Mouse (Mus musculus): ENCODE measurements around the gene Tomm34. TPM values are rescaled to one million over a fixed set of nuclear protein-coding genes. Genes with fewer than 3 reads are reported as not detected.
A peak's percentile ranks its signal among the peaks of the same experiment; 100 is the strongest.
"Not testable (repeated sequence)": the region's sequence is repeated elsewhere in the genome, so short reads cannot be mapped to it uniquely, and the experiment has no call there.

The Tomm34 gene
- total RNA-seq, 4 experiments from 2014 or later = 108 to 114 (median 109) TPM

DNA sequence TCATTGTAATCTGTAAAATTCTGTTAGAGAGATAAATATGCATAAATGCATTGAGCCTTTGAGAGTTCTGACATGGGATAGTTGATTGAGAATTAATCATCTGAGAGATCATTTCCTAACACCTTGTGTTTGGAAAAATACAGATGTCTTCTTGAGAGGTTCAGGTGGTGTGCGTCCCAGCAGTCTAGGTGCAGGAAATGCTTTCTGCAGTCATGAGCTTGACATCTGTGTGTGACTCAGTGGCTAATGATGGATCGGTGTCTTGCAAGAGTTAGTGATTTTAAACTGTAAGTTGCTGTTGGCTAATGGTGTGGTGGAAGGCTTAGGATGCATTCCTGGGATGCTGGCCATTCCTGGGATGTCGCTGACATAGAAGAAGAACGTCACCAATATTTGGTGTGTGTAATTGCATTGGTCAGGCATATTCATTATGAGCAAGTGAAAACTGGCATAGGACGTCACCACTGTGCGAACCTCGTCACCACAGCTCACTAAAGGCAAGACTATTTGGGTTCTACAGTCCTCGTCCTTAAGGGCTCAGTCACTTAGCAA, 6.0 kb upstream of the Tomm34 start:
- DNase-seq (ENCODE audit: low spot score in 2 of 2) = no peak

DNA sequence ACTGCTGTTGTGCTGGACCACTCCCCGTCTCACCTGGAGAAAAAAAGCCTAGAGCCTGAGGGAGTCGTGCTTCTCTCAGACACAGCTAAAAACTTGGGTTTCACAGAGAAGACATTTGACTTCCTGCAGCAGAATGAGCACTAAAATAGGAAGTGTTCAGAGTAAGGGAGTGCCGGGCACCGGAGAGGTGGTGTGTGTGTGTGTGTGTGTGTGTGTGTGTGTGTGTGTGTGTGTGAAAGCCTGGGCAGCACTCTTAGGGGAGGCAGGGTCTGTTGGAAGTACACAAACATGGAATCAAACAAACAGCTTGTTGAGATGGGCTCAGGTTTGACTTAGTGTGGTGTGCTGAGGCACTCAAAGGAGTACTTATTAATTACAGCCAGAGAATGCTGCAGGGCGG, 4.1 kb upstream of the Tomm34 start:
- no peak for DNase-seq (ENCODE audit: low spot score in 2 of 2)

DNA sequence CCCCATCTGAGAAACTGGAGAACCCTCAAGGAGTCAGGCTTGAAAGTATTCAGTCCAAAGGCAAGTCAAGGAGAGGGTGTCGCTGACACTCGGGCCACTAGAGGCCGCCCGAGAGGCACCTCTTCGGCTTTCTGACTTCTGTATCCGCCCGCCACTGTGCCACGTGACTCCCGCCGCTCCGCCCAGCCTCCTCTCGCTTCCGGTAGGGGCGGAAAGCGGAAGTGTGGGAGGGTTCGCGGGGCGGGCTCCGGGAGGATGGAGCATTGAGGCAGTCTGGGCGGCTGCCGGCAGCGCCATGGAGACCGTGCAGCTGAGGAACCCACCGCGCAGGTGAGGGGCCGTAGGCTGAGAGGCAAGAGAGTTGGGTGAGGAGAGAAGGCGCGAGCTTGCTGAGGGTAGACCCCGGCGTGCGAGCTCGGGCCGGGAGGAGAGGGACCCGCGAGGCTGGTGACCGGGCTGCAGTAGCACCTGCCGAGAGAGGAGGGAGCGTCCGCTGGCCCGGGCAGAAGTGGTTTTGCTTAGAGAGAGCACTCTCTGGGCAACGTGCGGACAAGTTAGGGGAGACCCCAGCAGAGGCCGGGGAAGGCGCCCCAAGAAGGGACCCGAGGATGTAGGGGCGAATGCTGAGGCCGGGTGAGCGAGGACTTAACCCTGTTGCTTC, 3.1 kb upstream of the Tomm34 start:
- peak; percentile 94 to 97 for DNase-seq (ENCODE audit: low spot score in 2 of 2)

DNA sequence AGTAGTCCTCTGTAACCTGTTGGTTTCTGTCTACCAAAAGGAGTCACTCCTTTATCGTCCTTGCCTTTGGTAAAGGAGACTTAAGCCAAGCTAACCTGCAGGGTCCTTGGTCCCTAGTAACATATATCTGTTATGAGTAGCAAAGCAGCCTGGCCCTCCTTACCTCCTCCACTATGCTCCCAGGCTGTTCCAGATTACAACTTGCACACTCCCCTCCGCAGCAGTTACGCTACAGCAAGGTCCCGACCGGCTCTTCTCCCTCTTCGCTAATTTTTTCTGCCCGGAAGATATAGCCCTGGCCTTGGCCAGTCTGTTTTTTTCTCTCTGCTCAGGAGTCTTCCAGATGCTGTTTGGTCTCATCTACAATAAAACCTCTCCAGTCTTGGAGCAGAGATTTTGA, 2.2 kb upstream of the Tomm34 start:
- no peak for DNase-seq (ENCODE audit: low spot score in 2 of 2)

DNA sequence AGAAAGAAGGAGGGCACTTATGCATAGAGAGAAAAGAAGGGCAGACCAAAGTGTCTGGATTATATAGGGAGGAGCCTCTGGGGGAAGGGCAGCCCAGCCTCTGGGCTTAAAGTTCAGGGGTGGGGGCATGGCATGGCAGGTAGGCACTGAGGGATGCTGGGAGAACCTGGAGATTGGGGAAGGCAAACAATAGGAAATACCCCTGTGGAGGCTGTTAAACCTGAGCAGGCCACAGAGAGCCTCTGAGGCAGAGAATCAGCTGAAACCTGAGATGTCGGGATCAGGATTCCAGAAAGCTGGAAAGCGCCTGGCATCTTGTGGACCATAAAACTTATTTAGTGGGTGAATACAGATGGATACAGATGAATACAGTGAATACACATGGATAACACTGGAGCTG, 1.1 kb upstream of the Tomm34 start:
- no peak for DNase-seq (ENCODE audit: low spot score in 2 of 2)

DNA sequence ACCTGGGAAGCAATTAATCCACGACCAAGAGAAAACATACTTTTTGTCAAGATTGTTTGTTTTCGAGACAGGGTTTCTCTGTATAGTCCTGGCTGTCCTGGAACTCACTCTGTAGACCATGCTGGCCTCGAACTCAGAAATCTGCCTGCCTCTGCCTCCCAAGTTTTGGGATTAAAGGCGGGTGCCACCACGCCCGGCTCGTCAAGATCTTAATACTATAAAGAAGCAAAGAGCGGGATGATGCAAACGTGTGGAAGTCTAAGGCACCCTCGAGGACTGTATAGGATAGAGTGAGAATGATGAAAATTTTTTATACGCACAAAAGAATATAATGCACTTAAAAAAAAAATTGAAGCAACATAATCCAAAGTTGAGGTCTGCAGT, 460 bp upstream of the Tomm34 start:
- DNase-seq (ENCODE audit: low spot score in 2 of 2) = not testable (repeated sequence)

DNA sequence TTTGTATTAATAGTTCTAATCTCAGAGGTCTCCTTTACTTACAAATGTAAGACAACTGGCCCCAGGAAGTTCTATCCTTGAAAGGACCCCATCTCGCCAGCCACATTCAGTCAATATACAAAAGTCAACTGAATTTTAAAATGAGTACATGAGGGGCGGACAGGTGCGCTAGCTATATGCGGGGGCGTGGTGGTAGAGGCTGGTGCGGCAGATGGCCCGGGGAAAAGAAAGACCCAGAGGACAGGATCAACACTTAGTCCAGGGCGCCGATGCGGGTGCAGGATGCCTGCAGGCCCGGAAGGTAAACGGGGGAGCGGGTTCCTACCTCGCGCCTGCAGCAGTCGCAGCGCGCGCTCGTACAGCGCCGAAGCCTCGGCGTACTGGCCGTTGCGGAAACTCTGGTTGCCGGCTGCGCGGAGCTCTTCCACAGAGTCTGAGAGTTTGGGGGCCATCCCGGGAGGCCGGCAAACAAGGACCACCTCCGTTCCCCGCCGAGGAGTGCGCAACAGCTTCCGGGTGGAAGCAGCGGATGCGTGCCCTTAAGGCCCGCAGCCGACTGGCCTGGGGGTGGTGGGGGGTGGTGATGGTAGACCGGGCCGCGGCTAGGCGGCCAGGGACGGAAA, 716 bp downstream of the Tomm34 start, which contains the start of gene Stk4:
TSS of gene Stk4 (plus strand) at position 181 of the 623 bp plus-strand sequence.
- no peak for DNase-seq (ENCODE audit: low spot score in 2 of 2)

DNA sequence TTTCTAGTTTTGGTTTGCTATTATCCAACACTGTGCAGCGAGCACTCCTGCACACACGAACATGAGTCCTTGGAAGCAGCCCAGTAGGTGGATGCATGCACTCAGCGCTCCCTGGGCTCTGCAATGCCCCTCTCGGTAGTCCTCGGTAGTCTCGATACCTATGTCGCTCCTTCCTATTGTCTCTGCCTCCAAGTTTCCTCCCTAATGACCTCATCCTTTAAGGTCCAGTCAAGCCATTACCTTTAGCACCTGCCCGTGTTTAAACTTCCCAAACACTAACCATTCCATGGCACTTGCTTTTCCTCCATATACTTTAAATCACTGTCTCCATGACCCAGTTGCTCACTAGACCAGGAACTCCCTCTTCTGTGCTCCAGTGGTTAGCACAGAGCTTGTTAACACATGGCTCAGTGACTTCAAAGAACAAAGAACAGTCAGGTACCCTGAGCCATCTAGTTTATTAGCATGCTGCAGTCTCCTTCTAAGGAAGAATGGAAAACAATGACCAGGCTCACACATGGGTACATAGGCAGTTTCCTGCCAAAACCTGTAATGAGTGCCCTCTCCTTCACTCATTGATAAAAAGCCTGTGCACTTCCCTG, 11.2 kb downstream of the Tomm34 start:
- DNase-seq (ENCODE audit: low spot score in 2 of 2) = no peak

DNA sequence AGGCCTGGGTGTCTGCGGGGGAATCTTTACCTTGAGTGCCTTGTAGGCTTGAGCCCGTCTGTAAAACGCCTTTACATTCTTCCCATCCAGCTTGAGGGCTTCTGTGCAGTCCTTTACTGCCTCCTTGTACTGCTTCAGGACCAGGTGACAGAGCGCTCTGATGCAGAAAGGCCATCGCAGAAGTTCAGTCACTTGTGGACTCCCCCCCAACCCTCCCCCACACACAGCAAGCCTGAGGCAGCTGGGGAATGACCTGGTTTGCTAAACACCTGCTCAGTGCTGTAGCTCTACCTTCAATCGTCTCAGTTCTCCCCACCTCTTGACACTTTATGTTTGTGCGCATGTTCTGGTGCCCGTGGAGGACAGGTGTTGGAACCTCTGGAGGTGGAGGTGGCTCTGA, 16.3 kb downstream of the Tomm34 start:
- DNase-seq (ENCODE audit: low spot score in 2 of 2) = no peak

DNA sequence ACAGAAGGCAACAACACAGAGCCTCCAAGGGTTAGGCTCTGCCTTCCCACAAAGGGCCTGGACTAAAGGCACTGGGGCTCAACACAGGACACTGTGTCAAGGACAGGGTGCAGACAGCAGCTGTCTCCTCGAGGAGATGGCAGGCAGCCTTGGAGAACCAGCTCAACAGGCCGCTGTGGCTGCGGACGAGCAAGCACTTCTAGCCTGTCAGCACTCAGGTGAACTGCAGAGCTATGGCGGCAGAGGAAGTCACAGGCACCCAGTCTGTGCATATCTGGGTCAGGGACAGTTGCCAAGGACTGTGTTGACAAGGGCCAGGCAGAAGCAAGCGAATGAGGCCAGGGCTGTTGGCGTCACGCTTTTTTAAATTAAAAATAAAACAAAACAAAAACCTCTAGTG, 17.2 kb downstream of the Tomm34 start:
- no peak for DNase-seq (ENCODE audit: low spot score in 2 of 2)

DNA sequence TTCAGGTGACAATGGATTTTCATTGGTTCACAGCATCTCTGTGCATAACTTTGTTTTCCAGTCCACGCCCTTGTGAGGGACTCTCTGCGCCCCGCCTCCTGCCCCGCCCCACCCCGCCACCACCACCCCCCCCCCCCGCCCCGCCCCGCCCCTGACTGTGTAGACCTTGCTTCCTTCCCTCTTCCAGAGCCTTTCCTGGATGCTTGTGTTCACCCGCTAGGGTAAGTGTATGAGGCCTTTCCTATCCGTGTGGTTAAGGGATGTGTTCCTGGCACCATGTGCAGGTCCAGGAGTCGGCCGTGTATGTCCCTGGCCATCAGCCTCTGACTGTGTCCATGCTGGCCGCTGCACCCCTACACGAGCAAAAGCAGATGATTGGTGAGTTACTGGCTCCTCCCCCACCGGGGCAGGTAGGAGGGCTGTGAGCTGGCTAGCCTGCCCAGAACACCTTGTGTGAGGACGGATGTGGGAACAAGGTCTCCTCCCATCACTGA, 23.7 kb downstream of the Tomm34 start:
- DNase-seq (ENCODE audit: low spot score in 2 of 2) = no peak

DNA sequence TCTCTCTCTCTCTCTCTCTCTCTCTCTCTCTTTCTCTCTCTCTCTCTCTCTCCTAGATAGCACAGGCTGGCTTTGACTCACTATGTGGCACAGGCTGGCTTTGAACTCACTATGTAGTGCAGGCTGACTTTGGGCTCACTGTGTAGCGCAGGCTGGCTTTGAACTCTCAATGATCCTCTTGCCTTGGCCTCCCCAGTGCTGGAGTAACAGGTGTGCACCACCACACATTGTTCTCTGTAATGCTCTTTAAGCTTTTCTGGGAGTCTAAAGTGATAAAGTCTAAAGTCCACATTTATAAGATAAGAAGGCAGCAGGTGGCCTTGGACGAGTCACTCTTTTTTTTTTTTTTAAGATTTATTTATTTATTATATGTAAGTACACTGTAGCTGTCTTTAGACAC, 29.4 kb downstream of the Tomm34 start:
- no peak for DNase-seq (ENCODE audit: low spot score in 2 of 2)

DNA sequence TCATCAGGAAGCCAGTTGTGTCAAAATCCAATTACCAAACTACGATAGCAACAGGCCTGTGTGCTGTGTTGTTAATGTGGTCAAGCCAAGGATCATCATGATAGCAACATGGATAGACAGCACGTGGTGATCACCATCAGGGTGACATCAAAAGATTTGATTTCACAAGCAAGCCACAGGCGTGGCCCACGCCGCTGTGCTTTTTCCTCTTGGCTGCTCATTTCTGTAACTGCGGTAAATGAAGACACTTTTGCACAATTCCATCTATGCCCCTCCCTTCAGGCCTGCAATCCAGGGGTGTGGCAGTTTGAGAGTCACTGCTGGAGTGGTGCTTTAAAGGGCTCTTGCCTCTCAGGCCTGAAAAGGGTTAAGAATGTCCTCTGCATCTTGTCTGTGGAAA, 30.0 kb downstream of the Tomm34 start:
- no peak for DNase-seq (ENCODE audit: low spot score in 2 of 2)

DNA sequence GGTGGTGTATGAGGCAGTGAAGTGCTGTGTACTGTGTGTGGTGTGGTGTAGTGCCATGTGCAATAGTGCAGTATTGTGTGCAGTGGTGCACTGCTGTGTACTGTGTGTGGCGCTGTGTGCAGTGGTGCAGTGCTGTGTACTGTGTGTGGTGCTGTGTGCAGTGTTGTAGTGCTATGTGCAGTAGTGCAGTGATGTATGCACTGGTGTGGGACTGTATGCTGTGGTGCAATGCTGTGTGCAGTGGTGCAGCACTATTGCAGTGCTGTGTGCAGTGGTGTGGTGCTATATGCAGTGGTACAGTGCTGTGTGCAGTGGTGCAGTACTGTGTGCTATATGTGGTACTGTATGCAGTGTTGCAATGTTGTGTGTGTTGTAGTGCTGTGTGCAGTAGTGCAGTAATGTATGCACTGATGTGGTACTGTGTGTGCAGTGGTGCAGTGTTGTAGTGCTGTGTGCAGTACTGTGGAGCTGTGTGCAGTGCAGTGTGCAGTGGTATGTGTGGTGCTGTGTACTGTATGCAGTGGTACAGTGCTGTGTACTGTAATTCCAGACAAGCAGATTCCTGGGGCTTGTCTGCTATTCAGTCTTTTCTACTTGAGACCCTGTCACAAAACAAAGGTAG, 32.5 kb downstream of the Tomm34 start:
- no peak for DNase-seq (ENCODE audit: low spot score in 2 of 2)

DNA sequence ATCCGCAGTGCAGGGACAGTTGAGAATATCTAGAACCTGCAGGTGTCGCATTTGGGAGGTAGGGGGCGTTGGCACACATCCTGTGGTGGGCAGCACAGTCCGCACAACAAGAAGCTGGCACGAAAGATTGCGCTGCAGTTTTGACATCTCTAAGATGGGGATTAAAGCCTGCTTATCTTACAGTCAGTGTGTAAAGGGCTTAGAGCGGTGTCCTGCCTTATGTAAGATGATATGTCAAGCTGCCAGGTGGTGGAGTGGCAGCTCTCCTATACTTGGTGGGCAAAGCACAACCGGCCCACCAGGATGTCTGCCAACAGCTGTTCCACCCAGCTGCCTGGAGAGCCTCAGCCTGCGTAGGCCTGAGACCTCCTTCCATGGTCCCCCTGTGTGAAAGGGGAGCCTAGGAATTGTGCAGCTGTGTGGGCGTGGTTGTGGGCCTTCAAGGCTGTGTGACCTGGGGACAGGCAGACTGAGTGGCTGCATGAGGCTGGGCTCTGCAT, 34.4 kb downstream of the Tomm34 start:
- DNase-seq (ENCODE audit: low spot score in 2 of 2) = no peak

DNA sequence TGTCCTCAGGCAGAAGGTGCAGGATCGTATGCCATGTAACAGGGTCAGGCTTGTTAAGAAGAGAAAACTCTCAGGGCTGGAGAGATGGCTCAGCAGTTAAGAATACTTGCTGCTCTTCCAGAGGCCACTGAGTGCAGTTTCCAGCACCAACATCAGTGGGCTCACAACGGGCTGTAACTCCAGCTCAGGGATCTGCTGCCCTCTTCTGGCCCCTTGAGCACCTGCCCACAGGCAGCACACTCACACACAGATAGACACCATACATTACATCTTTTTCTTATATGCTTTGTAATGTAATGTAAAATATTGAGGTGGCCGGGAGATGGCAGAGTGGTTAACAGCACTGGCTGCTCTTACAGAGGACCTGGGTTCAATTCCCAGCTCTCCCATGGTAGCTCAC, 38.0 kb downstream of the Tomm34 start:
- no peak for DNase-seq (ENCODE audit: low spot score in 2 of 2)

DNA sequence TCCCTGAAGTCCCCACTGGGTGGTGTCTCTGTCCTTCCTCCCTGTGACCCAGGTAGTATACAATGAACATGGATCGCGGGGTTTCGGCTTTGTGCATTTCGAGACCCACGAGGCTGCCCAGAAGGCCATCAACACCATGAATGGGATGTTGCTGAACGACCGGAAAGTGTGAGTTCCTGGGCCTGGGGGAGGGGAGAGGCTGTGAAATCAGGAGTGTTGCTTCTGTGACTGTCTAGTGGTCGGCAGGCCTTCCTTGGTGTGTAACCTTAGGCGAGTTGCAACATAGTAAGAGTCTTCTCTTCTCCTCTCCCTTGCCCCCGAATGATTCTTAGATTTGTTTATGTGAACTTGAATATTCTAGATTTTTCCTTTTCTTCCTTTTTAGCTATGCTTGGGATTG, 39.8 kb downstream of the Tomm34 start:
- DNase-seq (ENCODE audit: low spot score in 2 of 2) = no peak

DNA sequence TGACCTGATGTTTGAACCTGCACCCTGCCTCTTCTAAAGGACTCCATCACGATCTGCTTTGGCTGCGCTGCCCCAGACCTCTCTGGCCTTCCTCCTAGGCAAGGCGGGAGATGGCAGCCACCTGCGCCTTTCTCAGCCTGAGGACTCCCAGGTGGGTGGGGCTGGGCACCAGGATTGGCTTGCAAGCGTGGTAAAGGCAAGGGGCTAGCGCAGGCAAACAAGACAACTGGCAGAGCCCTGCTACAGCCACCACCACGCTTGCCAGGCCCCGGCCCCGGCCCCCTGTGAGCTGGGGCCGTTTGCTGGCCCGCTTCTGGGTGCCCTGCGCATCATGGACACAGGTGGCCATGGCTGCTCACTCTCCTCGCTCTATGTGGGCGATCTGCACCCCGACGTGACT, 45.8 kb downstream of the Tomm34 start, which contains the start of gene Pabpc1l:
TSS of gene Pabpc1l (plus strand) at position 301 of the 400 bp plus-strand sequence.
- DNase-seq (ENCODE audit: low spot score in 2 of 2) = no peak

DNA sequence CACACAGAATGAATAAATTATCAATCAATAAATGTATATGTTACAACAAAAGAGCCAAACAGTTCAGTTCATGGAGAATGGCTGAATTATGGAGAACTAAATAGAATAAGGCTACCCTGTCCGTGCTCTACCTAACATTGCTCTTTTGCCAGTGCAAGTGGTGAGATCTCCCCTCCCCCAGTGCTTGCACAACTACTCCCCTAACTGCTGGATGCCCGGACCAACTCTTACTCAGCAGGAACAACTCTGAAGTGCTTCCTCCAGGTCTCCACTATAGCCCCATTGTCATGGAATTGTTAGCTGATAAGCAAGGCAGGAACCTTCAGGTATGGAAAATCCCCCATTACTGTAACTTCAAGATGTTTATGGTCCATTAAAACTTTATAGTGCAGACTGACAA, 48.9 kb downstream of the Tomm34 start:
- DNase-seq (ENCODE audit: low spot score in 2 of 2) = no peak

DNA sequence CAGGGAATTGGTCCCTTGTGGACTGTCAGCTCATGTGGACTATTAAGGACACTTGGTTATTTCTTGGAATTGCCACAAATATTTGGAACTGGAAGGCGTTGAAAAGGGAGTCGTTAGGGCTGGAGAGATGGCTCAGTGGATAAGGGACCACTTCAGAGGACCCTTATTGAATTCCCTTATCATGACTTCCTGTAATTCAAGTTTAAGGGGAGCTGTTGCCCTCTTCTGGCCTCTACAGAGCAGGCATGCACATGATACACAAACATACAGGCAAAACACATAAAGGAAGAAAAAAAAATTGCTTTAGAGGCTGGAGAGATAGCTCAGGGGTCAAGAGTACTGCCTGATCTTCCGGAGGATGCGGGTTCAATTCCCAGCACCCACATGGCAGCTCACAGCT, 51.0 kb downstream of the Tomm34 start:
- DNase-seq (ENCODE audit: low spot score in 2 of 2) = no peak

DNA sequence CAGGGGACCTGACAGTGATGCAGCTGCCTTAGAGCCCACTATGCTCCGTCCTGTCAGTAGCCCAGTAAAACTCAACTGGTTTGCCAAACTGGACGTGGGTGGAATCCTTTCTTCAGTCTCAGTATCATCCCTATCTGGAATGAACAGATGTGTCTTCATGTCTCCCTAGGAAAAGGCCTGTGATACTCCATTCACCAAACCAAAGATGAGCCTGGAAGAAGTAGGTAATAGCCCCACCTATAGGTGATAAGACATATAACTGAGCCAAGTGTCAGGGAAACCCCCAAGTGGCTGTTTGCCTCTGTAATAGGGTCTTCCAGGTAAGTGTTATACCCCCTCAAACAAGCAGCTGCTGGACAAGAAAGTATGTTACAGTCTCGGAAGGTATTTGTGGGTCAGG, 52.1 kb downstream of the Tomm34 start:
- DNase-seq (ENCODE audit: low spot score in 2 of 2) = no peak

DNA sequence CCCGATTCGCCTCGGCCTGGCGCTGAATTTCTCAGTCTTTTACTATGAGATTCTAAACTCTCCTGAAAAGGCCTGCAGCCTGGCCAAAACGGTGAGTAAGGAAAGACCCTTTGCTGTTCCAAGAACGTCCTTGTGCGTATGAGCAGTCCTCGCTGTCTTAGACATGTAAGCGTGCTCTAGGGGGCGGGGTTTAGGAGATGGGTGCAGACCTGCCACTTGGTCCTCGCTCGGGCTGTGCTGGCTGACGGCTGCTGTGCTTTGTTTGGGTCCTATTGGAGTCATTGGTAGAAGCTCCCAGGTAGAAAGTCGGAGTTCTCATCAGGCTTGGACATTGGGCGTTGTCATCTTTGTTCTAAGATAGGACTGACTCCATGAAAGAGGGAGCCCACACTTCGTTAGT, 55.7 kb downstream of the Tomm34 start:
- no peak for DNase-seq (ENCODE audit: low spot score in 2 of 2)

All from layer of hippocampus, adult 8-10 months (tissue).